Mouse (Mus musculus): ENCODE measurements around the gene A530064D06Rik. TPM values are rescaled to one million over a fixed set of nuclear protein-coding genes. Genes with fewer than 3 reads are reported as not detected.
A peak's percentile ranks its signal among the peaks of the same experiment; 100 is the strongest.

Gene A530064D06Rik
- polyA plus RNA-seq, 1 experiment from 2014 or later, result not detected

DNA sequence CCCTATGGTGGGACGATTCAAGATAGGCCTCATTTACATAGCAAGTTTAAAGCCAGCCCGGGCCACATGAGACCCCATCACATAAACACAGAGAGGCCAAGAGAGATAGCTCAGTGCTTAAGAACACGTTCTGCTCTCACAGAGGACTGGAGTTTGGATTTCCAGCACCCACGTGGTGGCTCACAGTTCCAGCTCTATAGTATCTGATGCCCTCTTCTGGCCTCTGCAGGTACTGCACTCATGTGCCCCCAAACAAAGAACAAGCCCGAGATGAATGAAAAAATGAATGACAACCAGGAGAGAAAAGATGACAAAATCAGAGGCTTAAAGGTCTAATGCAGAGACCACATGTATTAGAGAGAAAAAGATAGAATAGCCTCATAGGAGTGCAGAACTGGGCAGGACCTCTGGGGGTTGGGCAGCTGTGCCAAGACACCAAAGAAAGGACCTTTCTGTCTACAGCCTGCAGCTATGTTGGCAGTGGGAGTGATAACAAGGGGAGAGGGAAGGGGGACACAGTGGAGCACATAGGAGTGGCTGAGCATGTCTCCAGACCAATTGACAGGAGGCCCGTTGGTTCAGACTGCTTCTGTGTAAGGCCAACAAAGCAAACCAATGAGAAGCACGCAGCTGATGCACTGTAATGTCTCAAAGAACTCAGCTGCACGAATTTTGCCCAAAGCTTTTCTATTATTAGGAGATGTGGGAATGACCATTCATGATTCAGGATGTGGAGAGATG lies 56.4 kb downstream of the A530064D06Rik start:
- Histone ChIP-seq H3K36me3 (no peaks in the 10 kb centered on the region), H3K9me3 (replicated peaks) (no peaks in the 10 kb centered on the region; the same call in 1 of the 2 replicates), H3K4me1 (peaks cover 5% of the 10 kb centered on the region; the same call in 1 of the 2 replicates), H3K27me3 (ENCODE audit: low read depth, poor library complexity, severe bottlenecking) (no peaks in the 10 kb centered on the region), H3K27ac (0 out of 2 replicates have a peak overlapping the region, but pooled peaks have one; percentile 30), H3K4me3 (no peak overlapping the region)
- 48% methylated on average over 8 of the region's 8 CpGs for WGBS
- DNase-seq (ENCODE audit: low spot score), result peak; percentile 69

GRCm38 (mm10) chr17:48108520-48108919 lies 58.6 kb downstream of the A530064D06Rik start:
- no peaks in the 10 kb centered on the region; the same call in 1 of the 2 replicates for H3K9me3 ChIP-seq (replicated peaks)
- H3K27ac ChIP-seq, result no peak overlapping the region
- peaks cover 5% of the 10 kb centered on the region; the same call in 1 of the 2 replicates for H3K4me1 ChIP-seq
- 77% methylated on average over 3 of the region's 3 CpGs for WGBS
- no peak for DNase-seq (ENCODE audit: low spot score)
- H3K36me3 ChIP-seq, result no peaks in the 10 kb centered on the region
- no peak overlapping the region for H3K4me3 ChIP-seq
- 0 out of 2 replicates have a peak, but pooled peaks cover 3% of the 10 kb centered on the region for H3K27me3 ChIP-seq (ENCODE audit: low read depth, poor library complexity, severe bottlenecking)

DNA sequence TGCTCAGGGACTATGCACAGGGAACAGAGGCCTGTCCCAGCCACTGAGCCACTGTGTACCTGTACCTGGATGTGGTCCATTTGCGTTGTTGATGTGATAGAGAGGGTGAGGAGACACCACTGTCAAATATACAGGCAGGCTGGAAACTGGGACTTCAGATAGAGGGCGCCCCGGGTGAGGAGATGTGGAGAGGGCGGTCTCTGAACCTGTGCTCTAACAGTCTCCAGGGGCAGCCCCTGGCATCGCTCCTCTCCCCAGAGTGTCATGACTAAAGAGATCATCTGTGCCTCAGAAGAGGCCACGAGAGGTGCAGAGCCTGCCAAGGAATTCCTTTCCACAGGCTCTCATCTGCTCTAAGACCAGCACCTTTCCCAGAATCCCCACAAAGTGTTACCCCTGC lies 59.2 kb downstream of the A530064D06Rik start:
- Histone ChIP-seq H3K27ac (no peak overlapping the region), H3K4me1 (peaks cover 5% of the 10 kb centered on the region; the same call in 1 of the 2 replicates), H3K36me3 (no peaks in the 10 kb centered on the region), H3K9me3 (replicated peaks) (no peaks in the 10 kb centered on the region), H3K27me3 (ENCODE audit: low read depth, poor library complexity, severe bottlenecking) (0 out of 2 replicates have a peak, but pooled peaks cover 3% of the 10 kb centered on the region), H3K4me3 (no peak overlapping the region)
- no peak for DNase-seq (ENCODE audit: low spot score)
- WGBS, result 60% methylated on average over 6 of the region's 6 CpGs

DNA sequence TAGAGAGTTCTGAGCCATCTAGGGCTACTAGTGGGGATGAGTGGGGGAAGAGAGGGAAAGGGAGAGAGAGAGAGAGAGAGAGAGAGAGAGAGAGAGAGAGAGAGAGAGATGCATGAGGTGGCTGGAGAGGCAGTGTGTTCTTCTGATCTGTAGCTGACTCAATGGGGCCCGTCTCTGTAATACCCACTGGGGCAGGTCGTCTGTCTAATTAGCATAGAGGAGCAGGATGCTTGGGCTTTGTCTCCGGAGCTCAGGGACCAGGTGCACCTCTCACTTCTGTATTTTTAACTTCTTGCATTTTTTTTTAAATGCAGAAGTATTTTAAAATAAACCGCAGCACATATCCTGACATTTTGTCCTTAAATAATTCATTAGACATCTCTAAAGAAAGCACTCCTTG lies 59.7 kb downstream of the A530064D06Rik start:
- Histone ChIP-seq H3K9me3 (replicated peaks) (no peaks in the 10 kb centered on the region), H3K4me1 (peaks cover 5% of the 10 kb centered on the region; the same call in 1 of the 2 replicates), H3K4me3 (no peak overlapping the region), H3K36me3 (no peaks in the 10 kb centered on the region), H3K27me3 (ENCODE audit: low read depth, poor library complexity, severe bottlenecking) (0 out of 2 replicates have a peak, but pooled peaks cover 3% of the 10 kb centered on the region), H3K27ac (no peak overlapping the region)
- 68% methylated on average over 4 of the region's 4 CpGs for WGBS
- no peak for DNase-seq (ENCODE audit: low spot score)

- peak overlapping the region; percentile 40 for H3K4me3 ChIP-seq
- no peak overlapping the region; the same call in 1 of the 2 replicates for H3K27ac ChIP-seq
- H3K9me3 ChIP-seq (replicated peaks), result no peaks in the 10 kb centered on the region
- H3K36me3 ChIP-seq, result no peaks in the 10 kb centered on the region
- peaks cover 53% of the 10 kb centered on the region for H3K4me1 ChIP-seq
- peak; percentile 96 for DNase-seq (ENCODE audit: low spot score)
- 13% methylated on average over 20 of the region's 21 CpGs for WGBS
- peaks cover 49% of the 10 kb centered on the region for H3K27me3 ChIP-seq (ENCODE audit: low read depth, poor library complexity, severe bottlenecking)
Measured at GRCm38 (mm10) chr17:48100441-48101417, 66.3 kb downstream of the A530064D06Rik start.

GRCm38 (mm10) chr17:48099312-48099711 lies 67.8 kb downstream of the A530064D06Rik start:
- Histone ChIP-seq H3K4me1 (peaks cover 67% of the 10 kb centered on the region), H3K9me3 (replicated peaks) (no peaks in the 10 kb centered on the region), H3K36me3 (no peaks in the 10 kb centered on the region), H3K4me3 (peak overlapping the region; percentile 48), H3K27ac (peak overlapping the region; percentile 83), H3K27me3 (ENCODE audit: low read depth, poor library complexity, severe bottlenecking) (peaks cover 63% of the 10 kb centered on the region)
- WGBS, result 7% methylated on average over 11 of the region's 11 CpGs
- DNase-seq (ENCODE audit: low spot score), result peak; percentile 50

Other genes with a start within 250 kb of the A530064D06Rik start
- gene Foxp4, start 242.6 kb downstream of the A530064D06Rik start, polyA plus RNA-seq (2016; fragmentation: Nextera tagmentation; extraction: Ambion mirVana), result 23.2 and 27.2 TPM in 2 replicates
- gene 1700122O11Rik, start 129.0 kb downstream of the A530064D06Rik start, polyA plus RNA-seq (2016; fragmentation: Nextera tagmentation; extraction: Ambion mirVana), result not detected in 2 replicates
- gene 1700067P10Rik, start 78.0 kb downstream of the A530064D06Rik start, polyA plus RNA-seq (2016; fragmentation: Nextera tagmentation; extraction: Ambion mirVana), result not detected in 2 replicates
- gene 9830107B12Rik, start 21.0 kb downstream of the A530064D06Rik start, polyA plus RNA-seq (2016; fragmentation: Nextera tagmentation; extraction: Ambion mirVana), result not detected in 2 replicates
- 0.05 TPM in 1 of 2 replicates, not detected in the other for gene Trem1, start 65.5 kb upstream of the A530064D06Rik start, polyA plus RNA-seq (2016; fragmentation: Nextera tagmentation; extraction: Ambion mirVana)
- 0.14 TPM in 1 of 2 replicates, not detected in the other for gene Trem3, start 80.5 kb upstream of the A530064D06Rik start, polyA plus RNA-seq (2016; fragmentation: Nextera tagmentation; extraction: Ambion mirVana)
- 0.34 TPM in 1 of 2 replicates, not detected in the other for gene Treml4, start 97.0 kb upstream of the A530064D06Rik start, polyA plus RNA-seq (2016; fragmentation: Nextera tagmentation; extraction: Ambion mirVana)
- 0.25 and 0.54 TPM in 2 replicates for gene Treml2, start 132.2 kb upstream of the A530064D06Rik start, polyA plus RNA-seq (2016; fragmentation: Nextera tagmentation; extraction: Ambion mirVana)
- 0.09 TPM in 1 of 2 replicates, not detected in the other for gene B430306N03Rik, start 148.9 kb upstream of the A530064D06Rik start, polyA plus RNA-seq (2016; fragmentation: Nextera tagmentation; extraction: Ambion mirVana)
- 0.51 and 0.59 TPM in 2 replicates for gene Trem2, start 179.1 kb upstream of the A530064D06Rik start, polyA plus RNA-seq (2016; fragmentation: Nextera tagmentation; extraction: Ambion mirVana)
- 1.8 and 2.0 TPM in 2 replicates for gene Treml1, start 192.6 kb upstream of the A530064D06Rik start, polyA plus RNA-seq (2016; fragmentation: Nextera tagmentation; extraction: Ambion mirVana)
- gene Nfya, start 242.6 kb upstream of the A530064D06Rik start, polyA plus RNA-seq (2016; fragmentation: Nextera tagmentation; extraction: Ambion mirVana), result 21.9 and 26.4 TPM in 2 replicates
- gene Oard1, start 242.7 kb upstream of the A530064D06Rik start, polyA plus RNA-seq (2016; fragmentation: Nextera tagmentation; extraction: Ambion mirVana), result 75.0 and 80.3 TPM in 2 replicates